Mouse (Mus musculus): Measurements from ENCODE around the gene Rab20. TPM values are rescaled to one million over a fixed set of nuclear protein-coding genes. Genes with fewer than 3 reads are reported as not detected.
"Not testable (repeated sequence)": the region's sequence is repeated elsewhere in the genome, so short reads cannot be mapped to it uniquely, and the experiment has no call there.

Rab20 gene
- total RNA-seq (2021), result under 1 TPM; 0.42 to 0.87 TPM
- long read RNA-seq, experiment 1, result 0 reads
- long read RNA-seq, experiment 2, partial matches to known transcripts, result 0 of 2 reads
- long read RNA-seq, experiment 2, other reads (novel, unspliced or antisense), result 1 of 2 reads

- DNase-seq (ENCODE audit: low spot score in 2 of 2), result peak in 1 of 2 experiments; percentile 45
- intact Hi-C loops (cut with DNase I), result no loop called here
Observed at GRCm38 (mm10) chr8:11477811-11478761, at the start of gene Rab20. Gene Rab20, minus strand, starts transcription at chr8:11478710.

GRCm38 (mm10) chr8:11523331-11523730 is 44.8 kb upstream of the Rab20 start:
- DNase-seq (ENCODE audit: low spot score in 2 of 2), result no peak
- intact Hi-C loops (cut with DNase I), result no loop called here

DNA sequence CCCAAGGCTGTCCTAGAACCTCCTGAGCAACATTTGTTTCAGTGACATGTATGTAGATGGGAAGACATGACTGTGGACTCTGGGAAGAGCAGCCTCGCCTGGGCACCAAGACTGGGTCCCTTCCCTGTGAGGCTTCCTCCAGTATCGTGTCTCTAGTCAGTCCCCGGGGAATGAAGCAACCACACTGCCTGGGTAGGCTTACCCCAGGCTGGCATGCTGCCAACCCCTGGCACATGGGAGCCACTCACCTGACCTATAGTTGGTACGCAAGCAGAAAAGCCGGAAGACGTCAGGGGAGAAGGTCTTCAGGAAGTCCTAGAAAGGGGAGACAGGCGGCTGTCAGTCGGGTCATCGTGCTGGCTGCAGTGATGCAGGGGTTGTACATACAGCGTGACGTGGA is 40.2 kb upstream of the Rab20 start:
- intact Hi-C loops (cut with DNase I), result no loop called here
- DNase-seq (ENCODE audit: low spot score in 2 of 2), result no peak

DNA sequence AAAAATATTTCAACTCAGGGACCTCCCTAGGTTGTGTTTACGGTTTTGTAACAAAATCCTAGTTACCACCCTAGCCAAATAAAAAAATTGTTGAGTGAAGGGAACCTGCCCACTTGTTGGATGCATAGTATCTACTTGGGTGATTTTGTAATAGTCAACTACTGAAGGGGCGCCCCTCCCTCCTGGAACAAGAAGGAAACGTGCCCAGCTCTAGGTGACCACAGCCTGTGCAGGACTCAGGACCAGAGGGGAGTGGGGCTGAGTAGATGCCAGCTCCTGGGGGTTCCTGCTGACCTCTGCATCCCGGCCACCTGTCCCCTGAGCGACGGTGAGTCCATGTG is 39.5 kb upstream of the Rab20 start:
- intact Hi-C loops (cut with DNase I), result no loop called here
- DNase-seq (ENCODE audit: low spot score in 2 of 2), result no peak

- intact Hi-C loops (cut with DNase I), result no loop called here
Observed at GRCm38 (mm10) chr8:11517366-11518055, 39.0 kb upstream of the Rab20 start.

DNA sequence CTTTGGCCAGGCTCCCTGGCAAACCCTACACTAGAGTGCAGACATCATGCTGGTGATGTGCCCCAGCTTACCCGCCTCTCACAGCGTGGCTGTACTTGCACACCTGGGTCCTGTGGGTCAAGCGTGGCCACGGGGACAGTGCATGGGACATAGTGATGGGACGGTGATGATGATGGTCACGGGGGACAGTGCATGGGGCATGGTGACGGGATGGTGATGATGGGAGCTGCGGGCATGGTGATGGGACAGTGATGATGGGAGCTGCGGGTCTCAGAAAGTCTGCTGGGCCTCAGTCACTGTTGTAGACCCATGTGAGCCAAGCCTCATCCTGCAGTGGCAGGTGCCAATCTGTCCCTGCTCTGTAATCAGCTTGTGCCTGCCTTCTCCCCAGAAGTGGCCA is 37.8 kb upstream of the Rab20 start:
- intact Hi-C loops (cut with DNase I), result no loop called here
- DNase-seq (ENCODE audit: low spot score in 2 of 2), result no peak

More at GRCm38 (mm10) chr8:11517366-11518055, 39.0 kb upstream of the Rab20 start:
- no peak for DNase-seq (ENCODE audit: low spot score in 2 of 2)

GRCm38 (mm10) chr8:11513247-11513646 is 34.7 kb upstream of the Rab20 start:
- intact Hi-C loops (cut with DNase I), result no loop called here
- DNase-seq (ENCODE audit: low spot score in 2 of 2), result no peak

DNA sequence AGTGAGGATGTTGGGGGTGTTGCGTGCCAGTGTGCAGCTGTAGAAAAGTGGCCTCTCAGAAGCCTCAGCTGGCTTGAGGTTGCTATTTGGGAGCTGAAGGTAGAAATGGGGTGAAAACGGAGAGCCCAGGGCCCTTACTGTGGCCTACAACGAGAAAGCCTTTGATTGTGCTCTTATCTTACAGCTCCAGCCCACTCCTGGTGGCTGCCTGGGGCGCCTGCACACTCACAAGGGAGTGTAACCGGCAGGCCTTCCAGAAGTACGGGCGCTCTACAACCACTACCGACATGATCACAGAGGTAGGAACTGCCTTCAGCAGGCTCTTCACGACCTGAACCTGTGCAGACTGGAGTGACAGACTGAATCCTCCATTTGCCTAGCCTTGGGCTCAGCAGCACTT is 34.2 kb upstream of the Rab20 start:
- intact Hi-C loops (cut with DNase I), result no loop called here
- no peak for DNase-seq (ENCODE audit: low spot score in 2 of 2)

GRCm38 (mm10) chr8:11510971-11511370 is 32.5 kb upstream of the Rab20 start:
- no peak for DNase-seq (ENCODE audit: low spot score in 2 of 2)
- intact Hi-C loops (cut with DNase I), result no loop called here

DNA sequence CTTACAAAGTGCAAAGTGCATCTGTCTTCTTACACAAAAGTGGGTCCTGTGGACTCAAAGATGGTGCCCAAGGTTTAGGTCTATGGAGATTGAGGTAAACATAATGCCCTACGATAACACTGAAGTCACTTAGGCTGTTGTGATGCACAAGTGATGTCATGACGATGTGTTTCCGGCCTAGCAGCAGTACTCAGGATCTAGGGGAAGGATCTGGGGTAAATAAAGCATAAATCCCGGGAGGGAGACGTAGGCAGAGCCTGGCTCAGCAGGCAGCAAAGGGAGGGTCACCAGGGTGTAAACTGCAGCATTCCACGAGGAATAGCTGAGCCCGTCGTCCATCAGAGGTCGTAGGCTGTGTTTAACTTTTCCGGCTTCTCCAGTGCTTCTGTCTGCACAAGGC is 30.4 kb upstream of the Rab20 start:
- no peak for DNase-seq (ENCODE audit: low spot score in 2 of 2)
- intact Hi-C loops (cut with DNase I), result no loop called here

GRCm38 (mm10) chr8:11506802-11507201 is 28.3 kb upstream of the Rab20 start:
- intact Hi-C loops (cut with DNase I), result no loop called here
- peak; percentile 44 to 72 for DNase-seq (ENCODE audit: low spot score in 2 of 2)

- intact Hi-C loops (cut with DNase I), result no loop called here
Observed at GRCm38 (mm10) chr8:11506074-11506473, 27.6 kb upstream of the Rab20 start.

DNA sequence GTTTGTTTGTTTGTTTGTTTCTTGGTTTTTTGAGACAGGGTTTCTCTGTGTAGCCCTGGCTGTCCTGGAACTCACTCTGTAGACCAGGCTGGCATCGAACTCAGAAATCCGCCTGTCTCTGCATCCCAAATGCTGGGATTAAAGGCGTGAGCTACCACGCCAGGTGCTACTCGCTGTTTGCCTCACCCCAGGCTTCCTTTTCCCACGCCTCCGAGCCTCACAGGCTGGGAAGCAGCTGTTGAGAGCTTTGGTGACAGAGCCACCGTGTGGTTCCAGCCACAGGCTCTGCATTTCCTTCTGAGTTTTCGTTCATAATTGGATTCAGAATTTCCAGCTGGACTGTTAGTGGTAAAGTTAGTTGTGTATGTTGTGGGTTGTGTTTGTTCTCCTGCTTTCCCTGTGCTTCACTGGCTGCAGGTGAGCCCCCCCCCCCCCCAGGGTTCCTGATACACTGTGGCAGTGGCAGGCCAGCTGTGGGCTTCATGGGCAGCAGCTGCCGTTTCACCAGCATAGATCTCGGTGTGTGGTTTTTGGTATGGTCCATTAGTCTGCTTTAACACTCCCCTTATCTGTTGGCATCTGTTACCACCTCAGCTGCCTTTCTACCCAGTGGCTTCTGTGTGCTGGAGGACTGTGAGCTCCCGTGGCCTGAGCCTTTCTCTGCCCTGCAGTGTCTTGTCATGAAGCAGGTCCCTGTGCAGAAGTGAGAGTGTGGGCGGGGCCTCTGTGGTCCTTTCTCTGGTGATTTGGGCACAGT is 25.1 kb upstream of the Rab20 start:
- intact Hi-C loops (cut with DNase I), result no loop called here
- no peak for DNase-seq (ENCODE audit: low spot score in 2 of 2)

More at GRCm38 (mm10) chr8:11506074-11506473, 27.6 kb upstream of the Rab20 start:
- DNase-seq (ENCODE audit: low spot score in 2 of 2), result no peak

GRCm38 (mm10) chr8:11498786-11499485 is 20.4 kb upstream of the Rab20 start:
- intact Hi-C loops (cut with DNase I), result loop anchor here (5.0 kb wide), 1 partner anchor 58 kb away; the partner anchor contains the start of gene Ing1
- DNase-seq (ENCODE audit: low spot score in 2 of 2), result no peak

DNA sequence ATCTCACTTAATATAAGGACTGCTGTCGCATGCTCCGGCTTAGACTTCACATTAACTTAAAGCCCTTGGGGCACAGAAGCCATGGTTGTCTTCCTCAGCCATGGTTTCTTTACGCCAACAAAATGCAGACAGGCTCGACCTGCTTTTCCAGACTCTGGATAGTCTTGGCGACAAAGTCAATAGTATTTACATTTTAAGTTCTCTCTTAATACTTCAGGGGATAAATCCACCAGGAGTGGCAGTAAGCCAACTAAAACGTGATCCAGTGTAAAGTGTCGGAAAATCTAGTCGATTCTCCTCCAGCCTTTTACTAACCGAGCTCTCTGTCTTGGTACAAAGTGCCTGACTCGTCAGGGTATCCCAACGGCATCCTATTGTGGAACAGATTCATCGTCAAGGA is 19.8 kb upstream of the Rab20 start:
- intact Hi-C loops (cut with DNase I), result loop anchor here (5.0 kb wide), 1 partner anchor 59 kb away; the partner anchor contains the start of gene Ing1
- no peak for DNase-seq (ENCODE audit: low spot score in 2 of 2)

GRCm38 (mm10) chr8:11497017-11497990 is 18.8 kb upstream of the Rab20 start, which contains the start of gene Naxd:
Gene Naxd, plus strand, starts transcription at chr8:11497506.
- intact Hi-C loops (cut with DNase I), result loop anchor here (5.0 kb wide), 1 partner anchor 60 kb away; the partner anchor contains the start of gene Ing1
- peak; percentile 89 to 92 for DNase-seq (ENCODE audit: low spot score in 2 of 2)

GRCm38 (mm10) chr8:11492340-11492739 is 13.8 kb upstream of the Rab20 start:
- DNase-seq (ENCODE audit: low spot score in 2 of 2); intact Hi-C loops (cut with DNase I): not testable (repeated sequence)

DNA sequence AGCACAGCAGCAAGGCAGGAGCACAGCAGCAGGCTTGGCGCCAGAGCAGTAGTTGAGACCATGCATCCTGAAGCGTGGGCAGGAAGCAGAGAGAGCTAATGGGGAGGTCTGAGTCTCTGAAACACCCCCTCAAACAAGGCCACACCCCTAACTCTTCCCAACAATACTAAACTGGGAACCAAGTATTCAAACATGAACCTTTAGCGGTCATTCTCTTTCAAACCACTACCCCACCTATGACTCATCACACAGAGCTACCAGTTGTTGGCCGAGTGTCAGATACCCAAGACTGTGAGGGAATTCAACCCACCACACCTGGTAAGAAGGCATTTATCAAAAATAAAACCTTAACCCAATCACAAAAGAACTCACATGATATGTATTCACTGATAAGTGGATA is 8.7 kb upstream of the Rab20 start:
- no peak for DNase-seq (ENCODE audit: low spot score in 2 of 2)
- intact Hi-C loops (cut with DNase I), result no loop called here
